8 mouse cellular contexts compared by ENCODE assay signal in genomic region chr4:124102684-124103083, GRCm38 (mm10).
A peak's percentile ranks its signal among the peaks of the same experiment; 100 is the strongest.
DNase-seq lines count a peak whose midpoint lies in the region; ATAC-seq lines count a peak whose summit lies in the region.

No protein-coding gene starts in this region.

- no peaks in the 10 kb centered on the region for H3K27me3 ChIP-seq in forebrain, embryonic 11.5 days (ENCODE audit: control insufficient read depth, insufficient read depth, low read length)
- no peaks in the 10 kb centered on the region for H3K27me3 ChIP-seq in forebrain, embryonic 14.5 days (replicated peaks; ENCODE audit: control insufficient read depth, insufficient read depth, low read length)
- no peaks in the 10 kb centered on the region for H3K27me3 ChIP-seq in neural tube, embryonic 11.5 days (ENCODE audit: control insufficient read depth, insufficient read depth, low read length)

- H3K4me2 ChIP-seq in forebrain, embryonic 11.5 days (ENCODE audit: low read depth, low read length, severe bottlenecking), result no peak overlapping the region
- no peak overlapping the region for H3K4me2 ChIP-seq in forebrain, embryonic 14.5 days (ENCODE audit: low read length)
- no peak overlapping the region for H3K4me2 ChIP-seq in neural tube, embryonic 11.5 days (ENCODE audit: low read depth)

- H3K36me3 ChIP-seq in forebrain, embryonic 11.5 days (ENCODE audit: control insufficient read depth, insufficient read depth, low read length), result no peaks in the 10 kb centered on the region
- no peaks in the 10 kb centered on the region for H3K36me3 ChIP-seq in forebrain, embryonic 14.5 days (ENCODE audit: control insufficient read depth, insufficient read depth, low read length)
- H3K36me3 ChIP-seq in neural tube, embryonic 11.5 days (ENCODE audit: control insufficient read depth, insufficient read depth, low read length), result no peaks in the 10 kb centered on the region

- 0 out of 2 replicates have a peak, but pooled peaks cover 3% of the 10 kb centered on the region for H3K4me1 ChIP-seq in forebrain, embryonic 11.5 days (replicated peaks; ENCODE audit: control insufficient read depth, insufficient read depth, low read length)
- H3K4me1 ChIP-seq in forebrain, embryonic 14.5 days (ENCODE audit: control insufficient read depth, insufficient read depth, low read length), result no peaks in the 10 kb centered on the region; the same call in 1 of the 2 replicates
- no peaks in the 10 kb centered on the region for H3K4me1 ChIP-seq in neural tube, embryonic 11.5 days (ENCODE audit: control insufficient read depth, insufficient read depth, low read length)

- no peak overlapping the region for H3K9ac ChIP-seq in forebrain, embryonic 11.5 days (ENCODE audit: low read length)
- H3K9ac ChIP-seq in forebrain, embryonic 14.5 days (ENCODE audit: low read length), result no peak overlapping the region
- no peak overlapping the region for H3K9ac ChIP-seq in neural tube, embryonic 11.5 days (ENCODE audit: low read length)

- H3K9me3 ChIP-seq in forebrain, embryonic 11.5 days (ENCODE audit: control insufficient read depth, low read length), result no peaks in the 10 kb centered on the region
- no peaks in the 10 kb centered on the region for H3K9me3 ChIP-seq in forebrain, embryonic 14.5 days (replicated peaks; ENCODE audit: control insufficient read depth, low read length)
- no peaks in the 10 kb centered on the region for H3K9me3 ChIP-seq in neural tube, embryonic 11.5 days (ENCODE audit: control insufficient read depth, low read length)

- no peak overlapping the region for H3K4me3 ChIP-seq in forebrain, embryonic 11.5 days (ENCODE audit: low read depth, low read length)
- no peak overlapping the region for H3K4me3 ChIP-seq in forebrain, embryonic 14.5 days (ENCODE audit: low read depth, low read length)
- H3K4me3 ChIP-seq in neural tube, embryonic 11.5 days (ENCODE audit: low read depth, low read length), result no peak overlapping the region

- H3K27ac ChIP-seq in forebrain, embryonic 11.5 days (ENCODE audit: low read depth, low read length), result no peak overlapping the region
- no peak overlapping the region for H3K27ac ChIP-seq in forebrain, embryonic 14.5 days (ENCODE audit: low read depth, low read length)
- H3K27ac ChIP-seq in neural tube, embryonic 11.5 days (ENCODE audit: low read depth, low read length), result no peak overlapping the region

- ATAC-seq in forebrain, embryonic 11.5 days (replicated peaks; ENCODE audit: low FRiP score), result no peak
- no peak for ATAC-seq in forebrain, embryonic 14.5 days
- ATAC-seq in neural tube, embryonic 11.5 days (ENCODE audit: insufficient read depth, low FRiP score, low TSS enrichment), result no peak

- 43% methylated on average over 2 of the region's 2 CpGs for WGBS in forebrain, embryonic 11.5 days
- 40% methylated on average over 2 of the region's 2 CpGs for WGBS in forebrain, embryonic 14.5 days
- 35% methylated on average over 2 of the region's 2 CpGs for WGBS in neural tube, embryonic 11.5 days

- DNase-seq in forebrain, embryonic 11.5 days (ENCODE audit: low spot score), result peak; percentile 72
- DNase-seq in forebrain, embryonic 14.5 days (ENCODE audit: low spot score), result no peak
- DNase-seq in retina, postnatal 1 day, result peak; percentile 57
- DNase-seq in retina, embryonic 14.5 days (ENCODE audit: low spot score), result no peak
- DNase-seq in embryo, embryonic 11 days, result peak; percentile 34
- DNase-seq in neural tube, embryonic 11.5 days (ENCODE audit: low spot score), result peak; percentile 37
- DNase-seq in urinary bladder, adult 2 months (ENCODE audit: low spot score), result no peak
- no peak for DNase-seq in gastrocnemius, postnatal 10 days

Comparison
In these comparisons a context has a peak if more than half of its experiments do, and no peak if none do; other contexts are left out.
1. DNase-seq: peak in forebrain, embryonic 11.5 days (single experiment), retina, postnatal 1 day (single experiment), embryo, embryonic 11 days (single experiment) and neural tube, embryonic 11.5 days (single experiment); none in forebrain, embryonic 14.5 days (single experiment), retina, embryonic 14.5 days (single experiment), urinary bladder, adult 2 months (single experiment) and gastrocnemius, postnatal 10 days (single experiment).